Comparison of ENCODE assay signal across 9 mouse cellular contexts in the genomic region with DNA sequence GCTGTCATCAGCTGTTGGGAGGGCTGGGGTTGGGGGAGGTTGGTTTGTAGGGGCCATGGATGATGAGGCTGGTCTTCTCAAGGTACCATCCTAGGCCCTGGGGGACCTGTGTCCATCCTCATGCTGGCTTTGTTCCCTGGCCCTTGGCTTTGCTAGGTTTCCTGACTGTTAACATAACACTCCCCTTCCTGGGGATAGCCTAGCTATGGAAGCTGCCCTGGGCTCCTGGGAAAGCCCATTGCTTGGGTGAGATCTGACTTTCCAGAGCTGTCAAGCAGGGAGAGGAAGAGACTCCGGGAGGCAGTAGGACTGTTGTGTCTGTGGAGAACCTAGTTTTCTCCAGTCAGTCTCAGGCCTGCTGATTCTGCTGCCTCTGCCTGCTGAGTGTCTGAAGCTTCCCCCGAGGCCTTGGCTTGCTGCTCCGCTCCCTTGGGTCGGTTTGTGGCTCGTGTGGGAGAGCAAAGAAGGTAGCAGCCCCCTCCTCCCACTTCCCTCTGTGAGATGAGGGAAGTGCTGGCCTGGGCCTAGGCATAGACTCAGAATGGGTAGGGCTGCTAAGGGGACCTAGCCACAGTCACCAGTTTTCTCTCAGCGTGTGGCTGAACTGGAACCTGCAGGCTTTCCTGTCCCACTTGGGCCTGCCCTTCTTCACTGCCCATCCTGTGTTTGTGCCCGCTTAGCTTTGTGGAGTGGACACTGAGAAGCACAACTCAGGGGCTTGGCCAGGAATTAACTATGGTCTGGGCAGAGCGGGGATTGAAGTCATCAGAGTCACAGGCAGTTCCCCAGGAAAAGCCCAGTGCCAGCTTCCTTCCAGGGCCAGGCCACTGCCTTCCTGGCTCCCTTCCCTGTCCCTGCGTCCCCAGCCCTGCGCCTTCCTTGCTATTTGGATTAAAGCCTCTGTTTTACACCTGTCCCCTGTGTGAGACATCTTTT. TPM values are rescaled to one million over a fixed set of nuclear protein-coding genes. Genes with fewer than 3 reads are reported as not detected.
DNase-seq lines count a peak whose midpoint lies in the region; ATAC-seq lines count a peak whose summit lies in the region.
"Had no signal": no experiment of that assay in that cellular context is flagged by ENCODE, and none has a peak within 500 bp of the region (broad histone marks: within the 10 kb centered on the region; RNA-seq: fewer than 3 reads in every experiment).

No protein-coding gene starts in this region.

- H3K27me3 ChIP-seq in forebrain, embryonic 16.5 days (replicated peaks; ENCODE audit: control insufficient read depth, insufficient read depth, low read length): no peaks in the 10 kb centered on the region
- H3K27me3 ChIP-seq in forebrain, embryonic 12.5 days: no peaks in the 10 kb centered on the region
- H3K27me3 ChIP-seq in neural tube, embryonic 13.5 days: no peaks in the 10 kb centered on the region
- H3K27me3 ChIP-seq in limb, embryonic 12.5 days: no peaks in the 10 kb centered on the region
- H3K27me3 ChIP-seq: liver, embryonic 15.5 days had no signal

- no peak overlapping the region for H3K4me3 ChIP-seq in forebrain, embryonic 16.5 days (replicated peaks; ENCODE audit: low read length)
- no peak overlapping the region for H3K4me3 ChIP-seq in forebrain, embryonic 12.5 days (replicated peaks)
- H3K4me3 ChIP-seq in neural tube, embryonic 13.5 days: no peak overlapping the region
- H3K4me3 ChIP-seq in limb, embryonic 12.5 days (replicated peaks): no peak overlapping the region
- H3K4me3 ChIP-seq: liver, embryonic 15.5 days had no signal

- H3K4me2 ChIP-seq in forebrain, embryonic 16.5 days (ENCODE audit: low read length): no peak overlapping the region
- no peak overlapping the region for H3K4me2 ChIP-seq in forebrain, embryonic 12.5 days
- H3K4me2 ChIP-seq in neural tube, embryonic 13.5 days: no peak overlapping the region
- H3K4me2 ChIP-seq in limb, embryonic 12.5 days: no peak overlapping the region
- H3K4me2 ChIP-seq: liver, embryonic 15.5 days had no signal

- 0 out of 2 replicates have a peak, but pooled peaks cover 2% of the 10 kb centered on the region for H3K9me3 ChIP-seq in forebrain, embryonic 16.5 days (ENCODE audit: control insufficient read depth, low read length)
- H3K9me3 ChIP-seq in forebrain, embryonic 12.5 days: 0 out of 2 replicates have a peak, but pooled peaks cover 5% of the 10 kb centered on the region
- H3K9me3 ChIP-seq in neural tube, embryonic 13.5 days: no peaks in the 10 kb centered on the region
- H3K9me3 ChIP-seq in limb, embryonic 12.5 days: peaks cover 8% of the 10 kb centered on the region

- no peak overlapping the region for H3K9ac ChIP-seq in forebrain, embryonic 16.5 days (replicated peaks; ENCODE audit: low read depth, low read length)
- no peak overlapping the region for H3K9ac ChIP-seq in forebrain, embryonic 12.5 days
- peak overlapping the region; percentile 38; the same call in 1 of the 2 replicates for H3K9ac ChIP-seq in neural tube, embryonic 13.5 days
- H3K9ac ChIP-seq in limb, embryonic 12.5 days (replicated peaks): no peak overlapping the region
- H3K9ac ChIP-seq: liver, embryonic 15.5 days had no signal

- no peaks in the 10 kb centered on the region for H3K36me3 ChIP-seq in forebrain, embryonic 16.5 days (ENCODE audit: control insufficient read depth, insufficient read depth)
- H3K36me3 ChIP-seq in forebrain, embryonic 12.5 days (replicated peaks): peaks cover 62% of the 10 kb centered on the region
- peaks cover 61% of the 10 kb centered on the region for H3K36me3 ChIP-seq in neural tube, embryonic 13.5 days
- peaks cover 88% of the 10 kb centered on the region for H3K36me3 ChIP-seq in limb, embryonic 12.5 days

- DNase-seq in neural tube, embryonic 10.5 days (ENCODE audit: extremely low spot score, low spot score): no peak
- no peak for DNase-seq in embryo, embryonic 9.5 days (ENCODE audit: extremely low spot score)
- no peak for DNase-seq in layer of hippocampus, adult 18-20 months (ENCODE audit: low spot score in 2 of 2)
- DNase-seq in frontal cortex, postnatal 25 days (ENCODE audit: low spot score in 2 of 2): no peak

- no peak for ATAC-seq in forebrain, embryonic 16.5 days
- no peak for ATAC-seq in forebrain, embryonic 12.5 days (ENCODE audit: low FRiP score)
- no peak for ATAC-seq in neural tube, embryonic 13.5 days (ENCODE audit: low read depth)
- no peak for ATAC-seq in limb, embryonic 12.5 days (ENCODE audit: insufficient number of reproducible peaks, insufficient read depth, low FRiP score, low TSS enrichment, low read depth)

- H3K27ac ChIP-seq in forebrain, embryonic 16.5 days (ENCODE audit: low read length): 0 out of 2 replicates have a peak overlapping the region, but pooled peaks have one; percentile 0
- no peak overlapping the region for H3K27ac ChIP-seq in forebrain, embryonic 12.5 days
- peak overlapping the region; percentile 38; the same call in 1 of the 2 replicates for H3K27ac ChIP-seq in neural tube, embryonic 13.5 days (replicated peaks)
- H3K27ac ChIP-seq in limb, embryonic 12.5 days: peak overlapping the region; percentile 36
- H3K27ac ChIP-seq: liver, embryonic 15.5 days had no signal

- H3K4me1 ChIP-seq in forebrain, embryonic 16.5 days (replicated peaks; ENCODE audit: control insufficient read depth, insufficient read depth, low read length): peaks cover 11% of the 10 kb centered on the region
- peaks cover 24% of the 10 kb centered on the region for H3K4me1 ChIP-seq in forebrain, embryonic 12.5 days
- peaks cover 35% of the 10 kb centered on the region for H3K4me1 ChIP-seq in neural tube, embryonic 13.5 days (replicated peaks)
- H3K4me1 ChIP-seq in limb, embryonic 12.5 days (replicated peaks): peaks cover 50% of the 10 kb centered on the region

- 87% methylated on average over 10 of the region's 10 CpGs for WGBS in forebrain, embryonic 16.5 days
- 88% methylated on average over 10 of the region's 10 CpGs for WGBS in forebrain, embryonic 12.5 days
- WGBS in neural tube, embryonic 13.5 days: 75% methylated on average over 10 of the region's 10 CpGs
- 85% methylated on average over 10 of the region's 10 CpGs for WGBS in limb, embryonic 12.5 days

RNA-seq across cellular contexts. Expression of a gene that starts 26.9 kb away (rescaled TPM):
- 1.5 and 1.8 TPM in 2 replicates for polyA plus RNA-seq in forebrain, embryonic 16.5 days (2015; fragmentation: Nextera tagmentation; extraction: Ambion mirVana)
- polyA plus RNA-seq in forebrain, embryonic 12.5 days (2016; fragmentation: Nextera tagmentation; extraction: Ambion mirVana): 2.3 and 2.7 TPM in 2 replicates
- 2.1 and 3.1 TPM in 2 replicates for polyA plus RNA-seq in neural tube, embryonic 13.5 days (2015; fragmentation: Nextera tagmentation; extraction: Ambion mirVana)
- polyA plus RNA-seq in limb, embryonic 12.5 days (2016; fragmentation: Nextera tagmentation; extraction: Ambion mirVana): 3.6 and 4.5 TPM in 2 replicates
- 10 to 100 TPM; 15.2 to 18.0 TPM for total RNA-seq in layer of hippocampus, adult 18-20 months (2021)

RNA-seq across cellular contexts. Expression of a gene that starts 31.3 kb away (rescaled TPM):
- 146 and 163 TPM in 2 replicates for polyA plus RNA-seq in forebrain, embryonic 16.5 days (2015; fragmentation: Nextera tagmentation; extraction: Ambion mirVana)
- polyA plus RNA-seq in forebrain, embryonic 12.5 days (2016; fragmentation: Nextera tagmentation; extraction: Ambion mirVana): 131 and 144 TPM in 2 replicates
- 124 and 126 TPM in 2 replicates for polyA plus RNA-seq in neural tube, embryonic 13.5 days (2015; fragmentation: Nextera tagmentation; extraction: Ambion mirVana)
- polyA plus RNA-seq in limb, embryonic 12.5 days (2016; fragmentation: Nextera tagmentation; extraction: Ambion mirVana): 154 and 155 TPM in 2 replicates
- 100 to 1,000 TPM; 170 to 176 TPM for total RNA-seq in layer of hippocampus, adult 18-20 months (2021)

RNA-seq across cellular contexts. Expression of a gene that starts 31.5 kb away (rescaled TPM):
- 21.3 and 21.4 TPM in 2 replicates for polyA plus RNA-seq in forebrain, embryonic 16.5 days (2015; fragmentation: Nextera tagmentation; extraction: Ambion mirVana)
- polyA plus RNA-seq in forebrain, embryonic 12.5 days (2016; fragmentation: Nextera tagmentation; extraction: Ambion mirVana): 22.5 and 23.0 TPM in 2 replicates
- polyA plus RNA-seq in neural tube, embryonic 13.5 days (2015; fragmentation: Nextera tagmentation; extraction: Ambion mirVana): 22.2 and 23.0 TPM in 2 replicates
- 24.4 and 27.5 TPM in 2 replicates for polyA plus RNA-seq in limb, embryonic 12.5 days (2016; fragmentation: Nextera tagmentation; extraction: Ambion mirVana)
- total RNA-seq in layer of hippocampus, adult 18-20 months (2021): 10 to 100 TPM; 45.9 to 55.6 TPM

RNA-seq across cellular contexts. Expression of a gene that starts 55.1 kb away (rescaled TPM):
- polyA plus RNA-seq in forebrain, embryonic 16.5 days (2015; fragmentation: Nextera tagmentation; extraction: Ambion mirVana): 59.3 and 66.5 TPM in 2 replicates
- polyA plus RNA-seq in forebrain, embryonic 12.5 days (2016; fragmentation: Nextera tagmentation; extraction: Ambion mirVana): 51.4 and 52.3 TPM in 2 replicates
- polyA plus RNA-seq in neural tube, embryonic 13.5 days (2015; fragmentation: Nextera tagmentation; extraction: Ambion mirVana): 51.4 and 52.0 TPM in 2 replicates
- 33.2 and 39.1 TPM in 2 replicates for polyA plus RNA-seq in limb, embryonic 12.5 days (2016; fragmentation: Nextera tagmentation; extraction: Ambion mirVana)
- 10 to 100 TPM; 21.9 to 26.3 TPM for total RNA-seq in layer of hippocampus, adult 18-20 months (2021)
